Mouse (Mus musculus) hindbrain, postnatal 0 days (tissue): ENCODE measurements at regions not wholly inside any gene's neighbourhood (a gene's known extent, or its start where the extent isn't known, plus 50 kb on each side); places are given as distances from the start of the nearest gene placed in this dataset.

Source experiments
- ATAC-seq: fragments of 200-750 bp; cut with Nextera tagmentation; 2 replicates; pipeline ENCODE4 v1.8.0; 2017; ENCODE audit warnings: mild to moderate bottlenecking, moderate TSS enrichment, moderate library complexity
- DNase-seq: peaks from one replicate; pipeline ENCODE4 v3.0.0-alpha.2; 2015; ENCODE audit warnings: low spot score
- H3K27ac ChIP-seq: fragments of 300-500 bp; sonication (generic); 2 replicates; pipeline ENCODE4 v1.5.1; 2014; ENCODE audit warnings: mild to moderate bottlenecking
- H3K27me3 ChIP-seq: fragments of 300-500 bp; sonication (generic); 2 replicates; pipeline ENCODE4 v1.6.1; 2014; ENCODE audit warnings: low read length, mixed read lengths; ENCODE audit not compliant: insufficient read depth
- H3K36me3 ChIP-seq: fragments of 300-500 bp; sonication (generic); 2 replicates; pipeline ENCODE4 v1.6.1; 2014; ENCODE audit warnings: low read length, mixed read lengths; ENCODE audit not compliant: insufficient read depth
- H3K4me1 ChIP-seq: fragments of 300-500 bp; sonication (generic); 2 replicates; pipeline ENCODE4 v1.6.1; 2014; ENCODE audit warnings: antibody characterized with exemption, low read length, mixed read lengths; ENCODE audit not compliant: insufficient read depth
- H3K4me2 ChIP-seq: fragments of 300-500 bp; sonication (generic); 2 replicates; pipeline ENCODE4 v1.6.1; 2014; ENCODE audit warnings: low read depth, mild to moderate bottlenecking, low read length, moderate library complexity, mixed read lengths
- H3K4me3 ChIP-seq: fragments of 300-500 bp; sonication (generic); 2 replicates; pipeline ENCODE4 v1.5.1; 2014; ENCODE audit warnings: low read length
- H3K9ac ChIP-seq: fragments of 300-500 bp; sonication (generic); replicated peaks from 2 replicates; pipeline ENCODE4 v1.6.1; 2014; ENCODE audit warnings: mild to moderate bottlenecking, low read length, moderate library complexity, mixed read lengths
- H3K9me3 ChIP-seq: fragments of 300-500 bp; sonication (generic); 2 replicates; pipeline ENCODE4 v1.6.1; 2016; ENCODE audit warnings: low read length, mixed read lengths
- CTCF ChIP-seq: IDR thresholded peaks from 2 replicates; pipeline ENCODE4 v1.5.1; 2016; ENCODE audit warnings: antibody characterized with exemption, control low read depth, low read depth
- WGBS: fragments of 180-500 bp; shearing (Covaris S2); extraction: QIAGEN DNeasy Blood & Tissue Kit; methylation state at CpG from one replicate; pipeline ENCODE4 v1.1.7; 2014; 5-methylcytosine and 5-hydroxymethylcytosine counted together

GRCm38 (mm10) chr5:115790436-115790835 is 54.6 kb upstream of the Cit start:
- no peak overlapping the region for H3K9ac ChIP-seq
- H3K4me3 ChIP-seq: no peak overlapping the region
- no peak overlapping the region for H3K27ac ChIP-seq
- H3K4me2 ChIP-seq: no peak overlapping the region
- ATAC-seq (peak; percentile 53; the same call in 1 of the 2 replicates), DNase-seq (peak; percentile 92)
- WGBS: 9% methylated on average over 3 of the region's 3 CpGs
- no peaks in the 10 kb centered on the region for H3K9me3 ChIP-seq
- H3K4me1 ChIP-seq: no peaks in the 10 kb centered on the region
- no peaks in the 10 kb centered on the region for H3K36me3 ChIP-seq
- H3K27me3 ChIP-seq: no peaks in the 10 kb centered on the region
- peak; percentile 95 for TF ChIP-seq CTCF
